Mouse (Mus musculus) stomach, embryonic 16.5 days (tissue): ENCODE data around the gene Gas2l3. TPM values are rescaled to one million over a fixed set of nuclear protein-coding genes. Genes with fewer than 3 reads are reported as not detected.

Source experiments
- ATAC-seq: fragments of 200-750 bp; cut with Nextera tagmentation; 2 replicates; pipeline ENCODE4 v1.8.0; 2017; ENCODE audit warnings: moderate number of reproducible peaks, moderate TSS enrichment; ENCODE audit not compliant: insufficient read depth, low FRiP score
- H3K27ac ChIP-seq: fragments of 300-500 bp; sonication (generic); 2 replicates; pipeline ENCODE4 v1.5.1; 2014; ENCODE audit warnings: low read length
- H3K27me3 ChIP-seq: fragments of 300-500 bp; sonication (generic); 2 replicates; pipeline ENCODE4 v1.6.1; 2014; ENCODE audit warnings: low read length, control low read depth, mixed read lengths; ENCODE audit not compliant: control insufficient read depth, insufficient read depth
- H3K36me3 ChIP-seq: fragments of 300-500 bp; sonication (generic); 2 replicates; pipeline ENCODE4 v1.6.1; 2014; ENCODE audit warnings: low read length; ENCODE audit not compliant: control insufficient read depth, insufficient read depth
- H3K4me1 ChIP-seq: fragments of 300-500 bp; sonication (generic); 2 replicates; pipeline ENCODE4 v1.6.1; 2014; ENCODE audit warnings: low read length, control low read depth, mixed read lengths; ENCODE audit not compliant: control insufficient read depth, insufficient read depth
- H3K4me2 ChIP-seq: fragments of 300-500 bp; sonication (generic); 2 replicates; pipeline ENCODE4 v1.6.1; 2014; ENCODE audit warnings: low read depth, low read length, mixed read lengths
- H3K4me3 ChIP-seq: fragments of 300-500 bp; sonication (generic); replicated peaks from 2 replicates; pipeline ENCODE4 v1.5.1; 2014; ENCODE audit warnings: mild to moderate bottlenecking, low read length
- H3K9ac ChIP-seq: fragments of 300-500 bp; sonication (generic); 2 replicates; pipeline ENCODE4 v1.6.1; 2014; ENCODE audit warnings: low read length
- H3K9me3 ChIP-seq: fragments of 300-500 bp; sonication (generic); replicated peaks from 2 replicates; pipeline ENCODE4 v1.6.1; 2016; ENCODE audit warnings: low read length, control low read depth; ENCODE audit not compliant: control insufficient read depth
- WGBS: fragments of 180-500 bp; shearing (Covaris S2); extraction: QIAGEN DNeasy Blood & Tissue Kit; methylation state at CpG from one replicate; pipeline ENCODE4 v1.1.7; 2014; 5-methylcytosine and 5-hydroxymethylcytosine counted together
- polyA plus RNA-seq: library from polyadenylated mRNA; unstranded; fragments of >200 nt; fragmentation: Nextera tagmentation; extraction: Ambion mirVana; gene quantifications from 2 replicates; pipeline ENCODE4 v1.2.1, GENCODE M21; 2015

The Gas2l3 gene
- polyA plus RNA-seq, 1 experiment from 2014 or later, result 12.7 TPM

DNA sequence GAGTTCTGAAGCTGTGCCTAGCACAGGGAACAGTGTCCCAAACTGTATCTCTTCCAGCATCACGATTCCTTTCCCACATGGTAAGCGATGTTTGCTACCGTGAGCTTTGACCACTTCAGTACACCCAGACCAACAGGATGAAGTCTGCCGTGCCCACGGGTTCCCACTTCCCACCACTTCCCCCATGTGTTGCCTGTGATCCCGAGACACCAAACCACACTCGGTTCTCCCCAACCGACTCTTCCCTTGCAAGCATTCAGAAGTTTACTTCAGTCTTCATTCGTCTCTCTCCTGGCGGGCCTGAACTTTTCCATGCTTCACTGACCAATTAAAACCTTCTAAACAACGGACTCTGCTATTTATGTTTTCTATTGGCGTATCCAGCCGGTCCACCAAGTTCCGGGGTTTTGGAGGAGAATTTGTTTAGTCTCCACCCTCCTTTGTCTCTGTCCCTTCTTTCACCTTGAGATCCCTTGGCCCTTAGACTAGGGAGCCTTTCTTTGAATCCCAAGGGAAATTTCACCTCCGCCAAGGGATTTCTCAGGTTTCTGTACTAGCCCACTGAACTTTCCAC is 9.4 kb upstream of the Gas2l3 start:
- H3K9me3 ChIP-seq, result no peaks in the 10 kb centered on the region
- no peaks in the 10 kb centered on the region for H3K36me3 ChIP-seq
- H3K4me2 ChIP-seq, result no peak overlapping the region
- no peak for ATAC-seq
- no peak overlapping the region for H3K27ac ChIP-seq
- H3K4me1 ChIP-seq, result no peaks in the 10 kb centered on the region
- 76% methylated on average over 15 of the region's 15 CpGs for WGBS
- H3K9ac ChIP-seq, result no peak overlapping the region
- no peak overlapping the region for H3K4me3 ChIP-seq
- H3K27me3 ChIP-seq, result no peaks in the 10 kb centered on the region

DNA sequence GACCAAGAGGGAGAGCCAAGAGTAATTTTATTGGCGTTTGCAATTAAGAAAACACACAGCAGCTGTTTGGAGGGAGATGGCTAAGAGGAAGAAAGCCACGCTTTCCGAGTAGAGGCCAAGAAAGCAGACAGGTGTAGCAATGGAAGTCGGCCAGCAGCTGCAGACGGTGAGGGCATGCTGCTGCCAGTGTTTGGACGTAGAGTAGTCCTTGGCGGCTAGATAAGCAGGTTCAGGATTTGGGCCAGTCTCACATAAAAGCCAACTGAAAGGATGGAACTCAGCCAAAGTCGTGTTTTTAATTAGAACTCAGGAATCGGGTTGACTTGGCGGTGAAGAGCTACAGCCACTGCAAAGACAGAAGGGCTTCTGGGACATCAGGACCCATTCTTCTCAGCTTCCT is 6.6 kb upstream of the Gas2l3 start:
- peak; percentile 56; the same call in 1 of the 2 replicates for ATAC-seq
- Histone ChIP-seq H3K36me3 (no peaks in the 10 kb centered on the region), H3K9ac (no peak overlapping the region), H3K4me2 (no peak overlapping the region), H3K27ac (no peak overlapping the region), H3K4me1 (no peaks in the 10 kb centered on the region), H3K9me3 (no peaks in the 10 kb centered on the region), H3K27me3 (no peaks in the 10 kb centered on the region), H3K4me3 (no peak overlapping the region)
- WGBS, result 45% methylated on average over 10 of the region's 10 CpGs

DNA sequence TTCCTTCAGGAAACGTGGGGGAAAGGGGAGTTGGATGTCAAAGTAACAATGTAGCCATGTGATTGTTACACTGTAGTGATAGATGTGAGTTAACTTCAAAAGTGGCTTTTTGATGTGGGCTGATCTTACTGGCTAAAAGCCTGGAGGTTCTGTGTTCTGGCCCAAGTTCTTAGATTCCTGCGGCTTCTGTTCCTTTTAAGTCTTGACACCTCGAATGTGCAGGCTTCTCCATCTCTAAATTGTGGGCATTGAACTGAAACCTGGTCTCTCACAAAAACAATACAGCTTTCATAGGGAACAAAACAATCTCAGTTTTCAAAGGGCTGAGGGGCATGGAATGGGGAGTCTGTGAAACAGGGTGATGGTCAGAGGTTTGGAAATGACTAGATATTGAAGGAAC is 614 bp upstream of the Gas2l3 start:
- Histone ChIP-seq H3K27ac (peak overlapping the region; percentile 65; the same call in 1 of the 2 replicates), H3K27me3 (no peaks in the 10 kb centered on the region), H3K4me1 (peaks cover 11% of the 10 kb centered on the region; the same call in 1 of the 2 replicates), H3K4me2 (peak overlapping the region; percentile 95), H3K36me3 (no peaks in the 10 kb centered on the region), H3K4me3 (peak overlapping the region; percentile 83), H3K9ac (peak overlapping the region; percentile 83), H3K9me3 (no peaks in the 10 kb centered on the region)
- no peak for ATAC-seq
- WGBS, result 42% methylated on average over 3 of the region's 3 CpGs

DNA sequence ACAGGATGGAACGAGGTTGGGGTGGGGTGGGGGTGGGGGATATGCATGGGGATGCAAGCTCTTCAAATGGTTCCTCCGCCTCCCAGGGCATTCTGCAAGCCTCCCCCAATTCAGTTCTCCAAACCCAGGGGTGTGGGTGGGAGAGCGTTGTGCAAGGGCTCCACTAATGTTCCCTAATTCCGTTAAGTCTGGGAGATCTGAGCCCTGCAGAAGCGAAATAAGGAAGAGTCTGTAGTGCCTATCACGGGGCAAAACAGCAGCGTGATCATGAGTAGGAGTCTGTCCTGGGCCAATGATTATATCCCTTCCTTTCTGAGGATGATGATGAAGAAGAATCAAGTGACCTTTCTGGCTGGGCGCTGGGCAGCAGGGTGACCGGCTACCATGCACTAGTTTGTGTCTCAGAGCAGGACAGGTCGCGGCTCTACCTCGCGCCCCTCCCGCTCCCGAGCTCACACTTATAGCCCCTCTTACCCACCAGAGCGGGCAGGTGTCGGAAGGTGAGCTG is 598 bp downstream of the Gas2l3 start:
- peak; percentile 39 for ATAC-seq
- Histone ChIP-seq H3K9ac (peak overlapping the region; percentile 83), H3K27me3 (no peaks in the 10 kb centered on the region), H3K36me3 (no peaks in the 10 kb centered on the region), H3K4me1 (peaks cover 11% of the 10 kb centered on the region; the same call in 1 of the 2 replicates), H3K27ac (peak overlapping the region; percentile 26; the same call in 1 of the 2 replicates), H3K9me3 (no peaks in the 10 kb centered on the region), H3K4me2 (peak overlapping the region; percentile 95), H3K4me3 (peak overlapping the region; percentile 83)
- WGBS, result under 1% methylated on average over 17 of the region's 17 CpGs

DNA sequence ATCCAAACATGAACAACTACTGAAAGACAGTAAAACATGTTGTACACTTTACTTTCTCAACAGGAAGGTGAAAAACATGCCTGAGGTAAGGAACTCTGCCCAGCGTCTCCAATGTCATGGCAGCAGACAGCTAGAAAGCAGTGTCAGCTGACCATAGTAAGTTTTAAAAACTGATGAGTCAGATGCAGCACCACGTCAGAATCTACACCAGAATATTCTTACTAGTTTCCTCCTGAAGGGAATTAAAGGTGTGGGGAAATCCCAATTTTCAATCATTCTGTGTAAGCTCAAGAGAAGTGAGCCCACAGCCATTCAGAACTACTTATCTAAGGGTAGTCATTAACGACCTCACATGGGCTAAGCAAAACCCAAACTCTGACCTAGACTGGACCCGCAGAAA is 1.1 kb downstream of the Gas2l3 start:
- no peak for ATAC-seq
- H3K27ac ChIP-seq, result no peak overlapping the region
- no peaks in the 10 kb centered on the region for H3K27me3 ChIP-seq
- 8% methylated on average over 4 of the region's 4 CpGs for WGBS
- no peaks in the 10 kb centered on the region for H3K9me3 ChIP-seq
- H3K4me3 ChIP-seq, result peak overlapping the region; percentile 83
- H3K4me1 ChIP-seq, result peaks cover 11% of the 10 kb centered on the region; the same call in 1 of the 2 replicates
- peak overlapping the region; percentile 95 for H3K4me2 ChIP-seq
- peak overlapping the region; percentile 83 for H3K9ac ChIP-seq
- no peaks in the 10 kb centered on the region for H3K36me3 ChIP-seq

DNA sequence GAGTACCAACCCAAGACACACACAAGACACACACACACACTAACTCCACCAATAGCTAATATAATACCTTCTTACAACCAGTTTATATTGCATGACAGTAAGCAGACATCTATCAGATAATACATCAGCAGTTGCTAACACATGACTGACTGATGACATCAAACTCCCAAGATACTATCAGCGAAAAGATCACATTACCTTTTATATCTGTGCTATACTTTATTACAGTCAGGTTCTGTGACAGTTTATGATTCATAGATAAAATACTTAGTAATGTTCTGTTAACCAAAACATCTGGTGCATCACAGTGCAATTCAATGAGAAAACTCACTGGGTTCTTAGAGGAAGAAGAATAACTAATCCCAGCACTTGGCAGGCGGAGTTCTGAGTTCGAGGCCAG is 1.8 kb downstream of the Gas2l3 start:
- Histone ChIP-seq H3K9ac (no peak overlapping the region), H3K27me3 (no peaks in the 10 kb centered on the region), H3K9me3 (no peaks in the 10 kb centered on the region), H3K36me3 (no peaks in the 10 kb centered on the region), H3K27ac (no peak overlapping the region), H3K4me3 (no peak overlapping the region), H3K4me2 (no peak overlapping the region), H3K4me1 (peaks cover 11% of the 10 kb centered on the region; the same call in 1 of the 2 replicates)
- ATAC-seq, result no peak
- WGBS, result 94% methylated on average over 3 of the region's 3 CpGs

DNA sequence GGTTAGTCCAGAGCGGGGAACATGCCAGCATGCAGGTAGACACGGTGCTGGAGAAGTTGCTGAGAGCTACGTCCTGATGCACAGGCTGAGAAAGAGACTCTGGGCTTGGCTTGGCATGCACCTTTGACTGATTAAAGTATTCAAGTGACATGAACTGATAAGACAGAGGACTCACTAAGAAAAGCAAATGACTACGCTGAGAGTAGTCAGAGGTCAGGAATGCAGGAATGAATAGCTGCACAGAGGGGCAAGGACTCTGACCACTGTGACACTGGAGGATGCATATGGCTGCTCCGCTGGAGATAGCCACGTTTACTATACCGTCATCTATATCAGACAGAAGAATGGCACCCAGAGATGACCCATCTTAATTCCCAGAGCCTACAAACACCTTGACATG is 4.4 kb downstream of the Gas2l3 start:
- no peak overlapping the region for H3K27ac ChIP-seq
- no peak overlapping the region for H3K9ac ChIP-seq
- H3K36me3 ChIP-seq, result no peaks in the 10 kb centered on the region
- no peaks in the 10 kb centered on the region for H3K9me3 ChIP-seq
- H3K4me3 ChIP-seq, result no peak overlapping the region
- no peak overlapping the region for H3K4me2 ChIP-seq
- H3K27me3 ChIP-seq, result no peaks in the 10 kb centered on the region
- 68% methylated on average over 7 of the region's 7 CpGs for WGBS
- ATAC-seq, result no peak
- H3K4me1 ChIP-seq, result peaks cover 11% of the 10 kb centered on the region; the same call in 1 of the 2 replicates

DNA sequence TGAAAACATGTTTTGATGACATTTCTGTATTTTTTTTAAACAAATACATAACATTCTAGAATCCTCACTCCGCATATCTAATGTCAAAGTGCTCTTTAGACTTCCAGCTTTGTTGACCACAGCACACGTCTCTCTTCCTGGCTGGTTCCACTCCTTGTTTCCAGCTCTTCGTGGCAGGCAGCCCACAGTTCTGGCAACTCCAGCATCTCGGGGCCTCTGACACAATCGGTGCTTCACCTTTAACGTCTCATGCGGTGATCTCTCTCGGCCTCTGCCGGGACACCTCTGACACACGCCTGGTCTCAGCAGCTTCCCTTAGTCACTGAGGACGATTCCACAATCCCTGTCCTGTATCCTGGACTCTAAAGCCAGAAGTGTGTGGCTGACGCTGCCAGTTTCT is 5.8 kb downstream of the Gas2l3 start:
- 84% methylated on average over 12 of the region's 12 CpGs for WGBS
- Histone ChIP-seq H3K36me3 (no peaks in the 10 kb centered on the region), H3K9ac (no peak overlapping the region), H3K9me3 (no peaks in the 10 kb centered on the region), H3K27me3 (no peaks in the 10 kb centered on the region), H3K4me3 (no peak overlapping the region), H3K4me1 (peaks cover 6% of the 10 kb centered on the region; the same call in 1 of the 2 replicates), H3K27ac (no peak overlapping the region), H3K4me2 (no peak overlapping the region)
- ATAC-seq, result no peak

DNA sequence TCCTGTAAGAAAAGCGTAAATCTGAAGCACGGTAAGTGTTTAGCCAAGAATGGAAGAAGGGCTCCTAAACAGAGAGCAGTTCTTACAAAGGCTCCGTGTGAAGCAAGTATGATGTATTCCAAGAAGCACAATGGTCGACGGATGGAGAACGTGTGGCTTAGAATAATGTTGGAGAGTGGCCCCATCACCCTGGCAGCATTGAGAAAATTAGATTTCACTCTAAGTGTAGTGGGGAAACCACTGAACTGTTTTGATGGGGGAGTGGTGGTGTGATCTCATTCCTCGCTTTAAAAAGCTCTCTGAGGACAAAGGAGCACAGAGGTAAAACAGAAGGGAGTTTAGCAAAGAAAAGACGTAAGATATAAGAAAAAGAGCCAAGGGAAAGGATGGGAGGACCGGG is 6.3 kb downstream of the Gas2l3 start:
- Histone ChIP-seq H3K36me3 (no peaks in the 10 kb centered on the region), H3K4me2 (no peak overlapping the region), H3K4me3 (no peak overlapping the region), H3K4me1 (peaks cover 1% of the 10 kb centered on the region; the same call in 1 of the 2 replicates), H3K27ac (no peak overlapping the region), H3K9ac (no peak overlapping the region), H3K9me3 (no peaks in the 10 kb centered on the region), H3K27me3 (no peaks in the 10 kb centered on the region)
- 85% methylated on average over 9 of the region's 9 CpGs for WGBS
- no peak for ATAC-seq
